Mouse (Mus musculus): ENCODE results near the gene Trim41. TPM values are rescaled to one million over a fixed set of nuclear protein-coding genes. Genes with fewer than 3 reads are reported as not detected.

Gene Trim41
- polyA plus RNA-seq (2015; fragmentation: Nextera tagmentation; extraction: Ambion mirVana): 2.4 and 2.7 TPM in 2 replicates

GRCm38 (mm10) chr11:48816800-48817665 lies at the start of gene Trim41:
Gene Trim41, minus strand, starts transcription at chr11:48817353.

GRCm38 (mm10) chr11:48825979-48826751 lies 9.0 kb upstream of the Trim41 start, which contains the start of the genes Trim7 and Gm12184:
Gene Trim7, plus strand, starts transcription at chr11:48826140.
Gene Gm12184, minus strand, starts transcription at chr11:48826655.

GRCm38 (mm10) chr11:48799921-48800701 lies 17.0 kb downstream of the Trim41 start, which contains the start of gene Rack1:
Gene Rack1, plus strand, starts transcription at chr11:48800332.

Other genes starting within 250 kb of the Trim41 start
- 361 and 397 TPM in 2 replicates for gene Rack1, start 17.0 kb downstream of the Trim41 start, polyA plus RNA-seq (2015; fragmentation: Nextera tagmentation; extraction: Ambion mirVana)
- 7.4 and 9.4 TPM in 2 replicates for gene Trim7, start 8.8 kb upstream of the Trim41 start, polyA plus RNA-seq (2015; fragmentation: Nextera tagmentation; extraction: Ambion mirVana)
- gene Gm12184, start 9.3 kb upstream of the Trim41 start, polyA plus RNA-seq (2015; fragmentation: Nextera tagmentation; extraction: Ambion mirVana): 4.0 and 4.4 TPM in 2 replicates
- gene Irgm1, start 54.3 kb upstream of the Trim41 start, polyA plus RNA-seq (2015; fragmentation: Nextera tagmentation; extraction: Ambion mirVana): 10.9 and 11.5 TPM in 2 replicates
- gene Gm5431, start 84.9 kb upstream of the Trim41 start, polyA plus RNA-seq (2015; fragmentation: Nextera tagmentation; extraction: Ambion mirVana): 0.44 and 0.68 TPM in 2 replicates
- gene Psme2b, start 128.8 kb upstream of the Trim41 start, polyA plus RNA-seq (2015; fragmentation: Nextera tagmentation; extraction: Ambion mirVana): 2.4 and 3.1 TPM in 2 replicates
- gene Olfr56, start 161.5 kb upstream of the Trim41 start, polyA plus RNA-seq (2015; fragmentation: Nextera tagmentation; extraction: Ambion mirVana): 0.05 and 0.10 TPM in 2 replicates
- gene 9930111J21Rik1, start 162.0 kb upstream of the Trim41 start, polyA plus RNA-seq (2015; fragmentation: Nextera tagmentation; extraction: Ambion mirVana): 0.51 and 0.56 TPM in 2 replicates
- gene Gm12185, start 174.9 kb upstream of the Trim41 start, polyA plus RNA-seq (2015; fragmentation: Nextera tagmentation; extraction: Ambion mirVana): 0.02 TPM in 1 of 2 replicates, not detected in the other
- 0.29 and 0.78 TPM in 2 replicates for gene Tgtp1, start 176.8 kb upstream of the Trim41 start, polyA plus RNA-seq (2015; fragmentation: Nextera tagmentation; extraction: Ambion mirVana)
- gene 9930111J21Rik2, start 233.9 kb upstream of the Trim41 start, polyA plus RNA-seq (2015; fragmentation: Nextera tagmentation; extraction: Ambion mirVana): 0.69 and 0.95 TPM in 2 replicates
- gene Tgtp2, start 246.9 kb upstream of the Trim41 start, polyA plus RNA-seq (2015; fragmentation: Nextera tagmentation; extraction: Ambion mirVana): 0.36 and 0.54 TPM in 2 replicates

All from skeletal muscle tissue, postnatal 0 days (tissue).